Mouse (Mus musculus) embryonic facial prominence, embryonic 14.5 days (tissue): Measurements from ENCODE around the gene Spi1. TPM values are rescaled to one million over a fixed set of nuclear protein-coding genes. Genes with fewer than 3 reads are reported as not detected.

Source experiments
- polyA plus RNA-seq: library from polyadenylated mRNA; unstranded; fragments of >200 nt; fragmentation: Nextera tagmentation; extraction: Ambion mirVana; gene quantifications from 2 replicates; pipeline ENCODE4 v1.2.1, GENCODE M21; 2014

Spi1 gene
- polyA plus RNA-seq, 1 experiment from 2014 or later, result 10.2 TPM

Other genes starting within 250 kb of the Spi1 start
- gene Mtch2, start 235.2 kb upstream of the Spi1 start, polyA plus RNA-seq, result 207 and 210 TPM in 2 replicates
- 19.9 and 22.8 TPM in 2 replicates for gene C1qtnf4, start 196.5 kb upstream of the Spi1 start, polyA plus RNA-seq
- gene Kbtbd4, start 177.7 kb upstream of the Spi1 start, polyA plus RNA-seq, result 25.8 and 31.0 TPM in 2 replicates
- 203 and 206 TPM in 2 replicates for gene Ndufs3, start 177.6 kb upstream of the Spi1 start, polyA plus RNA-seq
- 48.5 and 53.8 TPM in 2 replicates for gene Celf1, start 142.0 kb upstream of the Spi1 start, polyA plus RNA-seq
- gene Rapsn, start 46.8 kb upstream of the Spi1 start, polyA plus RNA-seq, result 35.4 and 40.5 TPM in 2 replicates
- gene Psmc3, start 28.4 kb upstream of the Spi1 start, polyA plus RNA-seq, result 309 and 320 TPM in 2 replicates
- gene Slc39a13, start 12.0 kb upstream of the Spi1 start, polyA plus RNA-seq, result 62.1 and 64.8 TPM in 2 replicates
- 0.30 and 0.79 TPM in 2 replicates for gene Mybpc3, start 35.8 kb downstream of the Spi1 start, polyA plus RNA-seq
- 7.9 and 8.6 TPM in 2 replicates for gene Madd, start 101.4 kb downstream of the Spi1 start, polyA plus RNA-seq
- gene Nr1h3, start 120.4 kb downstream of the Spi1 start, polyA plus RNA-seq, result 1.5 and 2.7 TPM in 2 replicates
- gene Acp2, start 120.5 kb downstream of the Spi1 start, polyA plus RNA-seq, result 29.4 and 32.3 TPM in 2 replicates
- 14.1 and 16.3 TPM in 2 replicates for gene Ddb2, start 154.6 kb downstream of the Spi1 start, polyA plus RNA-seq
- gene Pacsin3, start 173.6 kb downstream of the Spi1 start, polyA plus RNA-seq, result 59.9 and 64.3 TPM in 2 replicates
- gene Arfgap2, start 182.6 kb downstream of the Spi1 start, polyA plus RNA-seq, result 68.1 and 79.3 TPM in 2 replicates